Mouse (Mus musculus): ENCODE measurements around the gene Oprm1. TPM values are rescaled to one million over a fixed set of nuclear protein-coding genes. Genes with fewer than 3 reads are reported as not detected.

Oprm1 gene
- polyA plus RNA-seq, 1 experiment from 2014 or later, result 0.04 TPM

- H3K4me1 ChIP-seq (replicated peaks; ENCODE audit: insufficient read depth, low read length), result no peaks in the 10 kb centered on the region
- TF ChIP-seq CTCF (IDR thresholded peaks at IDR 0.05; ENCODE audit: low read depth), result no peak
- no peak overlapping the region for H3K27ac ChIP-seq
- WGBS, result 26% methylated on average over 1 of the region's 1 CpGs
- no peaks in the 10 kb centered on the region for H3K9me3 ChIP-seq (replicated peaks; ENCODE audit: low read length)
- H3K36me3 ChIP-seq (ENCODE audit: insufficient read depth, low read length), result no peaks in the 10 kb centered on the region
- no peaks in the 10 kb centered on the region for H3K27me3 ChIP-seq (ENCODE audit: insufficient read depth, low read length)
- no peak overlapping the region for H3K4me2 ChIP-seq (ENCODE audit: low read length)
- DNase-seq (ENCODE audit: low spot score) (no peak), ATAC-seq (replicated peaks; ENCODE audit: low FRiP score, low read depth) (no peak)
- H3K9ac ChIP-seq (ENCODE audit: low read depth, low read length), result no peak overlapping the region
- H3K4me3 ChIP-seq (replicated peaks; ENCODE audit: low read depth, low read length), result no peak overlapping the region
These were observed 170.6 kb downstream of the Oprm1 start for GRCm38 (mm10) chr10:6928905-6929304.

- WGBS, result 94% methylated on average over 1 of the region's 1 CpGs
- H3K9ac ChIP-seq (ENCODE audit: low read depth, low read length), result no peak overlapping the region
- no peak overlapping the region for H3K4me2 ChIP-seq (ENCODE audit: low read length)
- no peaks in the 10 kb centered on the region for H3K4me1 ChIP-seq (replicated peaks; ENCODE audit: insufficient read depth, low read length)
- ATAC-seq (replicated peaks; ENCODE audit: low FRiP score, low read depth) (no peak), DNase-seq (ENCODE audit: low spot score) (no peak)
- no peaks in the 10 kb centered on the region for H3K9me3 ChIP-seq (replicated peaks; ENCODE audit: low read length)
- no peaks in the 10 kb centered on the region for H3K27me3 ChIP-seq (ENCODE audit: insufficient read depth, low read length)
- no peak overlapping the region for H3K4me3 ChIP-seq (replicated peaks; ENCODE audit: low read depth, low read length)
- no peaks in the 10 kb centered on the region for H3K36me3 ChIP-seq (ENCODE audit: insufficient read depth, low read length)
- no peak overlapping the region for H3K27ac ChIP-seq
- TF ChIP-seq CTCF (IDR thresholded peaks at IDR 0.05; ENCODE audit: low read depth), result no peak
These were observed 172.1 kb downstream of the Oprm1 start for GRCm38 (mm10) chr10:6930398-6930797.

GRCm38 (mm10) chr10:6930889-6931288, 172.6 kb downstream of the Oprm1 start:
- DNase-seq (ENCODE audit: low spot score) (no peak), ATAC-seq (replicated peaks; ENCODE audit: low FRiP score, low read depth) (no peak)
- no peak for TF ChIP-seq CTCF (IDR thresholded peaks at IDR 0.05; ENCODE audit: low read depth)
- no peak overlapping the region for H3K4me2 ChIP-seq (ENCODE audit: low read length)
- no peaks in the 10 kb centered on the region for H3K4me1 ChIP-seq (replicated peaks; ENCODE audit: insufficient read depth, low read length)
- WGBS, result 54% methylated on average over 2 of the region's 2 CpGs
- no peaks in the 10 kb centered on the region for H3K27me3 ChIP-seq (ENCODE audit: insufficient read depth, low read length)
- H3K27ac ChIP-seq, result no peak overlapping the region
- H3K9me3 ChIP-seq (replicated peaks; ENCODE audit: low read length), result no peaks in the 10 kb centered on the region
- H3K36me3 ChIP-seq (ENCODE audit: insufficient read depth, low read length), result no peaks in the 10 kb centered on the region
- H3K4me3 ChIP-seq (replicated peaks; ENCODE audit: low read depth, low read length), result no peak overlapping the region
- no peak overlapping the region for H3K9ac ChIP-seq (ENCODE audit: low read depth, low read length)

GRCm38 (mm10) chr10:6934776-6935175, 176.5 kb downstream of the Oprm1 start:
- no peak overlapping the region for H3K4me2 ChIP-seq (ENCODE audit: low read length)
- DNase-seq (ENCODE audit: low spot score) (no peak), ATAC-seq (replicated peaks; ENCODE audit: low FRiP score, low read depth) (no peak)
- no peak overlapping the region for H3K9ac ChIP-seq (ENCODE audit: low read depth, low read length)
- H3K27me3 ChIP-seq (ENCODE audit: insufficient read depth, low read length), result no peaks in the 10 kb centered on the region
- H3K4me1 ChIP-seq (replicated peaks; ENCODE audit: insufficient read depth, low read length), result no peaks in the 10 kb centered on the region
- no peak for TF ChIP-seq CTCF (IDR thresholded peaks at IDR 0.05; ENCODE audit: low read depth)
- no peaks in the 10 kb centered on the region for H3K9me3 ChIP-seq (replicated peaks; ENCODE audit: low read length)
- H3K27ac ChIP-seq, result no peak overlapping the region
- H3K4me3 ChIP-seq (replicated peaks; ENCODE audit: low read depth, low read length), result no peak overlapping the region
- no peaks in the 10 kb centered on the region for H3K36me3 ChIP-seq (ENCODE audit: insufficient read depth, low read length)
- 83% methylated on average over 3 of the region's 3 CpGs for WGBS

GRCm38 (mm10) chr10:6936671-6937425, 178.5 kb downstream of the Oprm1 start:
- no peak overlapping the region for H3K9ac ChIP-seq (ENCODE audit: low read depth, low read length)
- no peak overlapping the region for H3K27ac ChIP-seq
- H3K27me3 ChIP-seq (ENCODE audit: insufficient read depth, low read length), result no peaks in the 10 kb centered on the region
- DNase-seq (ENCODE audit: low spot score), result no peak
- no peak for ATAC-seq (replicated peaks; ENCODE audit: low FRiP score, low read depth)
- no peak for TF ChIP-seq CTCF (IDR thresholded peaks at IDR 0.05; ENCODE audit: low read depth)
- no peaks in the 10 kb centered on the region for H3K4me1 ChIP-seq (replicated peaks; ENCODE audit: insufficient read depth, low read length)
- no peaks in the 10 kb centered on the region for H3K36me3 ChIP-seq (ENCODE audit: insufficient read depth, low read length)
- 91% methylated on average over 4 of the region's 4 CpGs for WGBS
- H3K9me3 ChIP-seq (replicated peaks; ENCODE audit: low read length), result no peaks in the 10 kb centered on the region
- no peak overlapping the region for H3K4me3 ChIP-seq (replicated peaks; ENCODE audit: low read depth, low read length)
- H3K4me2 ChIP-seq (ENCODE audit: low read length), result no peak overlapping the region

- WGBS, result 74% methylated on average over 1 of the region's 1 CpGs
- ATAC-seq (replicated peaks; ENCODE audit: low FRiP score, low read depth), result no peak
- Histone ChIP-seq H3K36me3 (ENCODE audit: insufficient read depth, low read length) (no peaks in the 10 kb centered on the region), H3K4me3 (replicated peaks; ENCODE audit: low read depth, low read length) (no peak overlapping the region), H3K4me2 (ENCODE audit: low read length) (no peak overlapping the region), H3K9me3 (replicated peaks; ENCODE audit: low read length) (no peaks in the 10 kb centered on the region), H3K4me1 (replicated peaks; ENCODE audit: insufficient read depth, low read length) (no peaks in the 10 kb centered on the region), H3K9ac (ENCODE audit: low read depth, low read length) (no peak overlapping the region), H3K27ac (no peak overlapping the region), H3K27me3 (ENCODE audit: insufficient read depth, low read length) (no peaks in the 10 kb centered on the region)
- no peak for TF ChIP-seq CTCF (IDR thresholded peaks at IDR 0.05; ENCODE audit: low read depth)
- DNase-seq (ENCODE audit: low spot score), result no peak
These were observed 194.8 kb downstream of the Oprm1 start for GRCm38 (mm10) chr10:6953115-6953514.

- Histone ChIP-seq H3K9ac (ENCODE audit: low read depth, low read length) (no peak overlapping the region), H3K36me3 (ENCODE audit: insufficient read depth, low read length) (no peaks in the 10 kb centered on the region), H3K27me3 (ENCODE audit: insufficient read depth, low read length) (no peaks in the 10 kb centered on the region), H3K27ac (no peak overlapping the region), H3K9me3 (replicated peaks; ENCODE audit: low read length) (no peaks in the 10 kb centered on the region), H3K4me2 (ENCODE audit: low read length) (no peak overlapping the region), H3K4me3 (replicated peaks; ENCODE audit: low read depth, low read length) (no peak overlapping the region), H3K4me1 (replicated peaks; ENCODE audit: insufficient read depth, low read length) (no peaks in the 10 kb centered on the region)
- DNase-seq (ENCODE audit: low spot score), result no peak
- TF ChIP-seq CTCF (IDR thresholded peaks at IDR 0.05; ENCODE audit: low read depth), result no peak
- ATAC-seq (replicated peaks; ENCODE audit: low FRiP score, low read depth), result no peak
These were observed 196.2 kb downstream of the Oprm1 start for GRCm38 (mm10) chr10:6954533-6954932.

All from kidney, postnatal 0 days (tissue).